Mouse (Mus musculus): ENCODE results near the gene Vmn2r29.

- TF ChIP-seq CTCF (IDR thresholded peaks at IDR 0.05; ENCODE audit: extremely low read depth, insufficient read length, insufficient replicate concordance, low read depth, low read length) (no peak), POLR2A (IDR thresholded peaks at IDR 0.05; ENCODE audit: low read depth, low read length) (no peak)
These were observed 34.3 kb upstream of the Vmn2r29 start for GRCm38 (mm10) chr7:7281383-7281782.

All from small intestine, adult 2 months (tissue).